Mouse (Mus musculus) adrenal gland, postnatal 10 days (tissue): Measurements from ENCODE around the gene Hnrnpr. TPM values are rescaled to one million over a fixed set of nuclear protein-coding genes. Genes with fewer than 3 reads are reported as not detected.

Experiments used
- DNase-seq: peaks from one replicate; pipeline ENCODE4 v3.0.0; 2021; ENCODE audit warnings: mixed read lengths
- total RNA-seq, 2 experiments: library from RNA; stranded (reverse); gene quantifications; 2 replicates each; pipeline ENCODE4 v1.2.3; 2021

Gene Hnrnpr
- total RNA-seq, 2 experiments from 2014 or later: 67.4 to 94.7 TPM

GRCm38 (mm10) chr4:136407831-136408230 lies 97.1 kb downstream of the Hnrnpr start:
- DNase-seq: no peak

Other genes starting within 250 kb of the Hnrnpr start
- 100 to 1,000 TPM in 1 of 2 experiments, 10 to 100 TPM in 1; 97.2 to 110 TPM for gene Id3, start 167.4 kb upstream of the Hnrnpr start, total RNA-seq
- gene E2f2, start 138.5 kb upstream of the Hnrnpr start, total RNA-seq: 10 to 100 TPM in 1 of 2 experiments, 1 to 10 TPM in 1; 7.9 to 14.8 TPM
- 1 to 10 TPM; 5.0 to 7.9 TPM for gene Asap3, start 104.6 kb upstream of the Hnrnpr start, total RNA-seq
- 10 to 100 TPM; 15.1 to 22.7 TPM for gene Tcea3, start 63.2 kb upstream of the Hnrnpr start, total RNA-seq
- gene Zfp46, start 26.3 kb upstream of the Hnrnpr start, total RNA-seq: 10 to 100 TPM; 23.3 to 33.0 TPM
- under 1 TPM; 0.15 to 0.24 TPM for gene Htr1d, start 112.6 kb downstream of the Hnrnpr start, total RNA-seq
- under 1 TPM; 0.24 to 0.39 TPM for gene 6030445D17Rik, start 151.3 kb downstream of the Hnrnpr start, total RNA-seq
- gene Luzp1, start 158.8 kb downstream of the Hnrnpr start, total RNA-seq: 10 to 100 TPM; 34.0 to 36.8 TPM